Mouse (Mus musculus): ENCODE results near the gene Orai3. TPM values are rescaled to one million over a fixed set of nuclear protein-coding genes. Genes with fewer than 3 reads are reported as not detected.
A peak's percentile ranks its signal among the peaks of the same experiment; 100 is the strongest.

Gene Orai3
- polyA plus RNA-seq, 1 experiment from 2014 or later, result 9.1 TPM

GRCm38 (mm10) chr7:127809846-127810245, 40.2 kb downstream of the Orai3 start:
- WGBS, result 93% methylated on average over 1 of the region's 1 CpGs

DNA sequence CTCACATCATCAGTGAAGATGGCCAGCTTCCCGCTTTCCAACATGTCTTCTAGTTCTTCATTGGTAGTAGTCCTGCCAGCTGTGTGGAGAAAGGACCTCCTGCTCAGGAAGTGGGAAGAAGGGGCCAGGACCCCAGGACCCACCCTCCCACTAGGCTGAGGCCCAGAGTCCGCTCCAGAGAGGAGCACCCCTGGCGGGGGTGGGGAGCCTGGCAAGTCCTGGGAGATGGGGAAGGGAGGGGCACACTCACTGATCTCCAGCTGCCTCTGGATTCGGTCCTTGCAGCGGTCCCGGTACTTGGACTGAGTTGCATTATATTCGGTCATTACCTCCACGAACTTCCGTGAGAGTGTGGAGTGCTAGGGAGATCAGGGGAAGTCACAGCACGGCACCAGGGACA, 41.0 kb downstream of the Orai3 start:
- peaks cover 90% of the 10 kb centered on the region for H3K36me3 ChIP-seq
- no peak overlapping the region for H3K9ac ChIP-seq
- no peak overlapping the region for H3K4me2 ChIP-seq
- 83% methylated on average over 10 of the region's 10 CpGs for WGBS
- no peak for ATAC-seq (ENCODE audit: low FRiP score)
- no peaks in the 10 kb centered on the region for H3K27me3 ChIP-seq
- no peak overlapping the region for H3K27ac ChIP-seq
- H3K4me1 ChIP-seq (replicated peaks), result no peaks in the 10 kb centered on the region
- H3K9me3 ChIP-seq, result no peaks in the 10 kb centered on the region
- H3K4me3 ChIP-seq, result no peak overlapping the region

More at GRCm38 (mm10) chr7:127809846-127810245, 40.2 kb downstream of the Orai3 start:
- Histone ChIP-seq H3K4me3 (no peak overlapping the region), H3K4me1 (replicated peaks) (no peaks in the 10 kb centered on the region), H3K9ac (no peak overlapping the region), H3K36me3 (peaks cover 91% of the 10 kb centered on the region), H3K27me3 (no peaks in the 10 kb centered on the region), H3K27ac (no peak overlapping the region), H3K4me2 (no peak overlapping the region), H3K9me3 (no peaks in the 10 kb centered on the region)
- ATAC-seq (ENCODE audit: low FRiP score), result no peak

DNA sequence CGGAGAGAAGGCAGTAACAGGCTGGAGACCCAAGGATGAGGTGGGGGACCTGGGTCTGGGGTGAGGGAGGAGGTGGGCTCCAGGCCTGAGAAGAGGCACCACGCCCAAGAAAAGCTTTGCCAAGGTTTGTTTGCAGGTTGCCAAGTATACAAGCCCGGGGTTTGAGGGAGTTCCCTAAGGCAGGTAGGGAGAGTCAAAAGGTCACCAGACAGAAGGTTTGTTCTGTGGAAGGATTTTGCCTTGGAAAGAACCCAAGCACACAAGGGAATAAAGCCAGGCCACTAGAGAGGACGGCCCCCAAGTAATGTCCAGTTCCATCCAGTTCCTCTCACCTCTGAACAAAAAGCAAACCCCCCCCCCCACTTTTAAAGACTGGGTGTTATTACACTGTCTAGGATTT, 41.6 kb downstream of the Orai3 start:
- H3K4me2 ChIP-seq, result no peak overlapping the region
- no peak overlapping the region for H3K4me3 ChIP-seq
- H3K36me3 ChIP-seq, result peaks cover 88% of the 10 kb centered on the region
- no peak overlapping the region for H3K27ac ChIP-seq
- H3K9me3 ChIP-seq, result no peaks in the 10 kb centered on the region
- WGBS, result 83% methylated on average over 4 of the region's 4 CpGs
- no peak overlapping the region for H3K9ac ChIP-seq
- peaks cover 6% of the 10 kb centered on the region; the same call in 1 of the 2 replicates for H3K4me1 ChIP-seq (replicated peaks)
- no peaks in the 10 kb centered on the region for H3K27me3 ChIP-seq
- no peak for ATAC-seq (ENCODE audit: low FRiP score)

DNA sequence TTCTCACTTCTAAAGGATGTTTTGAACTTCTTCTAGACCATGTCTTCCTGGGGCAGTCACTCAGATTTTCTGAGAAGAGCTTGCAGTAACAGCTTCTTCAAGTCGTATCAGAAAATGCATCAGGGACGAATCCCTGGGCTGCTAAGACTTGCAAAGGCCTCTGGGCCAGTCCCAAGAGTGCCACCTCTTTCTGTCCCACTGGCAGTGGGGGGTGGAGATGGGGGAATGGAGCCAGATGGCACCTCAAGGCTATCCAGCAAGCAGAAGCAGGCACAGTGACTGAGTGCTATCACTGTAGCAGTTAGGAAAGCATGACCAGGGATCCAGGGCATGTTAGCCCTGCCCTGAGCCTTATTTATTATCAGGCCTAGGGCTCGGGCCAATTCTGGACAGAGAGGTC, 42.7 kb downstream of the Orai3 start:
- Histone ChIP-seq H3K4me3 (no peak overlapping the region), H3K4me1 (replicated peaks) (peaks cover 10% of the 10 kb centered on the region; the same call in 1 of the 2 replicates), H3K4me2 (no peak overlapping the region), H3K9me3 (no peaks in the 10 kb centered on the region), H3K27me3 (no peaks in the 10 kb centered on the region), H3K9ac (no peak overlapping the region), H3K27ac (no peak overlapping the region), H3K36me3 (peaks cover 79% of the 10 kb centered on the region)
- ATAC-seq (ENCODE audit: low FRiP score), result no peak
- 90% methylated on average over 3 of the region's 3 CpGs for WGBS

DNA sequence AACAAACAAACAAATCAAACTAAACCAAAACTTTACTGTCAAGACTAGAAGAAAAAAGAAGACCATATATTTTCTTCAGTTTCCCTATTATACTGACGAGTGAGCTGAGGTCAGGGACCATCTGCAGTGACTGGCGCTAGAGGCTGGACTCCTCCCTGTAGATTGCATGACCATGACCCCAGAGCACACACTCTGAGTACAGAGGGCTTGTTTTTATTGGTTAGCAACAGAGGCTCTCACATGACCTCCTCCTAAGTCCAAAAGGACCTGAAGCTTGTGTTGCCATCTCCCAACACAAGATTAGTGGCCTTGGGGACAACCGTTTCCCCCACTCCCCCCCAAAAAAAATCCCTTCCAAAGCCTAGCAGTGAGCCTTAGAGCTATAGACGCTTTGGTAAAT, 44.2 kb downstream of the Orai3 start:
- 89% methylated on average over 4 of the region's 4 CpGs for WGBS
- Histone ChIP-seq H3K27ac (no peak overlapping the region), H3K27me3 (no peaks in the 10 kb centered on the region), H3K36me3 (peaks cover 76% of the 10 kb centered on the region), H3K4me1 (replicated peaks) (peaks cover 10% of the 10 kb centered on the region; the same call in 1 of the 2 replicates), H3K9ac (no peak overlapping the region), H3K9me3 (no peaks in the 10 kb centered on the region), H3K4me3 (no peak overlapping the region), H3K4me2 (no peak overlapping the region)
- ATAC-seq (ENCODE audit: low FRiP score), result no peak

DNA sequence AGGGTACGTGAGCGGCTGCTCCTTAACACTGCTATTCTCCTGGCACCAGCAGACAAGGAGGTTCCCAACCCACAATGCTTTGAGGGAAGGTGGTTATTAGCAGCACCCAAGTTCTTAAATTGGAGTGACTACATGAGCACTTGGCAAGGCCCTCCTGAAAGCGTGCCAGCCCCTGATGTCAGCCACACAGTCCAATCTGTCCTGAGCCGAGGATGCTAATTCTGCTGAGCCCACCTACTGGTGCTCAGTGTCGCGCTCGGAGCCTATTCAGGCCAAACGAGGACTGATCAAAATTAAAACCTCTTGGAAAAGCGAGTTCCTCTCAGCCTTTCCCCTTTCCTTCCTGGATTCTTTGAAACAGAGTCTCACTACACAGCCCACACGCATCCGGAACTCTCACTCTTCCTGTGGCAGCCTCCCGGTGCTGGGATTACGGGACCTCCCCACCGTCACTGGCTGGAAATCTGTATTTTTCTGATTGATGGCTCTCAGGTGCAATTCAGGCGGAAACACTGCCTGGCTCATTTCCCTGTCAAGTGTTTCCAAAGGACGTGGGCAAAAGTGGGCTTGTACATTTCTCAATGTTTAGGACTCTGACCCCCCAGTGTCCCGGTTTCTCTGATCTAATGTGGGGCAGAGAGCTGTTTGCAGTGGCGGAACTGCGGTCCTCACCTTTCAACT, 44.8 kb downstream of the Orai3 start:
- H3K36me3 ChIP-seq, result peaks cover 71% of the 10 kb centered on the region
- no peak for ATAC-seq (ENCODE audit: low FRiP score)
- no peak overlapping the region for H3K4me3 ChIP-seq
- H3K4me1 ChIP-seq (replicated peaks), result peaks cover 10% of the 10 kb centered on the region; the same call in 1 of the 2 replicates
- no peak overlapping the region for H3K4me2 ChIP-seq
- 86% methylated on average over 19 of the region's 19 CpGs for WGBS
- H3K9me3 ChIP-seq, result no peaks in the 10 kb centered on the region
- H3K27me3 ChIP-seq, result no peaks in the 10 kb centered on the region
- H3K27ac ChIP-seq, result no peak overlapping the region
- H3K9ac ChIP-seq, result no peak overlapping the region

- no peak overlapping the region for H3K4me3 ChIP-seq
- H3K27me3 ChIP-seq, result no peaks in the 10 kb centered on the region
- H3K27ac ChIP-seq, result no peak overlapping the region
- H3K9me3 ChIP-seq, result no peaks in the 10 kb centered on the region
- peaks cover 62% of the 10 kb centered on the region for H3K36me3 ChIP-seq
- H3K4me2 ChIP-seq, result no peak overlapping the region
- WGBS, result 93% methylated on average over 15 of the region's 15 CpGs
- peaks cover 10% of the 10 kb centered on the region; the same call in 1 of the 2 replicates for H3K4me1 ChIP-seq (replicated peaks)
- no peak for ATAC-seq (ENCODE audit: low FRiP score)
- H3K9ac ChIP-seq, result no peak overlapping the region; the same call in 1 of the 2 replicates
Measured at GRCm38 (mm10) chr7:127815116-127815665, 45.6 kb downstream of the Orai3 start.

DNA sequence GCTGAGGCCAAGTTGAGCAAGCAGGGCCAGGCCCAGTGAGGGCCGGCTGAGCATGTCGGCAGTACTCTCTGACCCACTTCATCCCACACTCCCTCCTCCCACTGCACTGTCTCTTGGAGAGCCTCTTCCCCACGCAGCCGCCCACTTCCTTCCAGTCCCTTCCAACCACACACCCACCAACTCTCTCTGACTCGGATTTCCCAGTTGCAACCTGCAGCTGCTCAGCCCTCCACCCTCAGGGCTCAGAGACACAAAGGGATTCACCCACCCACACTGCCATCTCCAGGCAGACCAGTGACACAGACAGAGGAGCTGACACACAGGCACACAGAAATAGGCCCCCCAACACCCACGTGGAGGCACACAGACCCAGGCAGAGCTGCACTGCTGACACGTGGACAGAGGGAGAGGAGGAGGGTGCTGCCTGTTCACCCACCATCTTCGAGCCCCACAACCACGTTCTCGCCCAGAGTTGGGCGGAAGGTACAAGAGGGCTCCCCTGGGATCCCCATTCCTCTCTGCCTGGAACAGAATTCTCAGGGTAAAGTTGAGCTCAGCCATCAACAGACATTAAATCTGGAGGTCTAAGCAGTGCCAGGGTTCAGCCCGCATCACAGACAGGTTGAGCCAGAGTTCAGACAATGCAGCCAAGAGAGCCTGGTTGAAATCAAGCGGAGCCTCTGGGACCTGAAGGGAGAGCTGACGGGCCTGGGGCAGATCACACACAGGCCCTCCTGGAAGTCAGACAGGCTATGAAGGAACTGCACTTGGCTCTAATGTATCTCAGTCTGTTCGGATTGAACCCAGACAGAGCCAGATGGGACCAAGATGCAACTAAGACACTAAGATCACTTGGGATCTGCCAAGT, 46.6 kb downstream of the Orai3 start:
- ATAC-seq (ENCODE audit: low FRiP score), result no peak
- H3K4me3 ChIP-seq, result no peak overlapping the region
- H3K4me1 ChIP-seq (replicated peaks), result peaks cover 15% of the 10 kb centered on the region
- H3K9me3 ChIP-seq, result no peaks in the 10 kb centered on the region
- H3K9ac ChIP-seq, result peak overlapping the region; percentile 43
- 68% methylated on average over 15 of the region's 15 CpGs for WGBS
- H3K36me3 ChIP-seq, result peaks cover 52% of the 10 kb centered on the region
- H3K4me2 ChIP-seq, result no peak overlapping the region
- H3K27ac ChIP-seq, result no peak overlapping the region
- H3K27me3 ChIP-seq, result no peaks in the 10 kb centered on the region

DNA sequence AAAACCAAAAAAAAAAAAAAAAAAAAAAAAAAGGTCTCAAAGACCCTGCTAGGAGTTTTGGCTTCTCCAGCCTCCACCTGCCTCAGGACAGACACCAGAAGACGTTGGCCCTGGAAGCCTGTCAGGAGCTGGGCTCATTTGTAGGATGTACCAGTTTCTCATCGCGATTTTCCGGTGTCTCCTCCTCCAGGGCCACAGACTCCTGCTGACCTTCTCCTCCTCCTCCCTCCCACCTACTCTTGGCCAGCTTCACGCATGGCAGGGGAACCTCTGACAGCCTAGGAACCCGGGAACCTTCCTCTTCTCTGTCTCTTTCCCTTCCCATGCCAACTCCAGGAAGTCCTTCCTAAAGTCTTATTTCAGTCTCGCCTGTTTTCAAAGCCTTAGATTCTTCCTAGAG, 47.4 kb downstream of the Orai3 start:
- Histone ChIP-seq H3K4me2 (no peak overlapping the region), H3K9me3 (no peaks in the 10 kb centered on the region), H3K27ac (no peak overlapping the region), H3K4me3 (no peak overlapping the region), H3K36me3 (peaks cover 46% of the 10 kb centered on the region), H3K9ac (no peak overlapping the region), H3K27me3 (no peaks in the 10 kb centered on the region), H3K4me1 (replicated peaks) (peaks cover 24% of the 10 kb centered on the region)
- 80% methylated on average over 7 of the region's 7 CpGs for WGBS
- ATAC-seq (ENCODE audit: low FRiP score), result no peak

DNA sequence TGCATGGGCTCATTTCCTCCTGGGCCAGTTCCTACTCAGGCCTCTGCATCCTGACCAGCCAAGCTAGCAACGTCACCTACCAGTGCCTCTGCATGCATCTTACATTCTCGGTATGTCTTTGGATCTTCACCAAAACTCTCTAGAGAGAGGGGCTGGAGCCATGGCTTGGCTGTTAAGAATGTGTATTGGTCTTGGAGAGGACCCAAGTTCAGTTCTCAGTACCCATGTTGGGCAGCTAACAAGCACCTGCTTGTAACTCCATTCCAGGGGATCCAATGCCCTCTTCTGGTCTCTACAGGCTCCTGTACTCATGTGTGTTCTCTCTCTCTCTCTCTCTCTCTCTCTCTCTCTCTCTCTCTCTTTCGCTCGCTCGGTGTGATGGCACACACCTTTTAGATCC, 48.2 kb downstream of the Orai3 start:
- Histone ChIP-seq H3K36me3 (peaks cover 38% of the 10 kb centered on the region), H3K4me1 (replicated peaks) (peaks cover 31% of the 10 kb centered on the region), H3K4me2 (no peak overlapping the region), H3K9me3 (no peaks in the 10 kb centered on the region), H3K9ac (no peak overlapping the region), H3K27me3 (no peaks in the 10 kb centered on the region), H3K4me3 (no peak overlapping the region), H3K27ac (no peak overlapping the region)
- ATAC-seq (ENCODE audit: low FRiP score), result no peak
- 96% methylated on average over 5 of the region's 5 CpGs for WGBS

GRCm38 (mm10) chr7:127820836-127821509, 51.4 kb downstream of the Orai3 start:
- Histone ChIP-seq H3K27me3 (no peaks in the 10 kb centered on the region), H3K4me1 (replicated peaks) (peaks cover 49% of the 10 kb centered on the region), H3K27ac (peak overlapping the region; percentile 44; the same call in 1 of the 2 replicates), H3K4me2 (no peak overlapping the region), H3K36me3 (peaks cover 12% of the 10 kb centered on the region), H3K9me3 (no peaks in the 10 kb centered on the region), H3K4me3 (no peak overlapping the region), H3K9ac (no peak overlapping the region; the same call in 1 of the 2 replicates)
- ATAC-seq (ENCODE audit: low FRiP score), result no peak
- 71% methylated on average over 13 of the region's 13 CpGs for WGBS

DNA sequence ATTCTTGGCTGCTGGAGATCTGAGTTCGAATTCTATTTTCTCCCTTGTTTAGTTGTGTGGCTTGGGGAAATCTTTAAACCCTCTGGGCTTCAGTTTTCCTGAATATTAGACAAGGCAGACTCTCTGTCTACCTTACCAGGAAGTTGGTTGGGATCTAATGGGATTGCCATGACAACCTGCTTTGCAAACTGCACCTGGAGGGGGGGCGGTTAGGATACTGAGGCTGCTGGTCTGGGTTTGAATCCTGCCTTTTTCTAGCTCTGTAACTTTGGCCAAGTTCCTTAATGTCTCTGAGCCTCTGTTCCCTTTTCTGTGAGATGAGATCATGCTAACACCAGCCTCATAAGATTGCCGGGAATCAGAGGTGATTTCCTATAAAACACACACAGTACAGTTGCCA, 52.9 kb downstream of the Orai3 start:
- Histone ChIP-seq H3K4me1 (replicated peaks) (peaks cover 43% of the 10 kb centered on the region), H3K9ac (no peak overlapping the region), H3K9me3 (no peaks in the 10 kb centered on the region), H3K36me3 (peaks cover 10% of the 10 kb centered on the region), H3K4me3 (peak overlapping the region; percentile 72; the same call in 1 of the 2 replicates), H3K27ac (0 out of 2 replicates have a peak overlapping the region, but pooled peaks have one; percentile 24), H3K4me2 (peak overlapping the region; percentile 80; the same call in 1 of the 2 replicates), H3K27me3 (no peaks in the 10 kb centered on the region)
- no peak for ATAC-seq (ENCODE audit: low FRiP score)
- WGBS, result 90% methylated on average over 3 of the region's 3 CpGs
